Mouse (Mus musculus) right cerebral cortex, postnatal 25 days (tissue): ENCODE data around the gene Prkce.
"Not testable (repeated sequence)": the region's sequence is repeated elsewhere in the genome, so short reads cannot be mapped to it uniquely, and the experiment has no call there.

ENCODE experiments used
- DNase-seq: peaks from one replicate; pipeline ENCODE4 v3.0.0; 2022

Prkce gene

GRCm38 (mm10) chr17:86458302-86458980, 290.9 kb downstream of the Prkce start:
- no peak for DNase-seq

- DNase-seq, result no peak
Observed at GRCm38 (mm10) chr17:86460645-86461430, 293.3 kb downstream of the Prkce start.

- DNase-seq, result no peak
Observed at GRCm38 (mm10) chr17:86463369-86463768, 295.8 kb downstream of the Prkce start.

- no peak for DNase-seq
Observed at GRCm38 (mm10) chr17:86464197-86464596, 296.6 kb downstream of the Prkce start.

GRCm38 (mm10) chr17:86464689-86465363, 297.2 kb downstream of the Prkce start:
- no peak for DNase-seq

- DNase-seq, result no peak
Observed at GRCm38 (mm10) chr17:86465865-86466264, 298.3 kb downstream of the Prkce start.

GRCm38 (mm10) chr17:86466412-86466811, 298.8 kb downstream of the Prkce start:
- DNase-seq, result no peak

- no peak for DNase-seq
Observed at GRCm38 (mm10) chr17:86466871-86467270, 299.3 kb downstream of the Prkce start.

GRCm38 (mm10) chr17:86467291-86467898, 299.8 kb downstream of the Prkce start:
- DNase-seq, result no peak

GRCm38 (mm10) chr17:86467967-86468366, 300.4 kb downstream of the Prkce start:
- DNase-seq, result no peak

GRCm38 (mm10) chr17:86470160-86470559, 302.6 kb downstream of the Prkce start:
- no peak for DNase-seq

- peak; percentile 37 for DNase-seq
Observed at GRCm38 (mm10) chr17:86471684-86472083, 304.1 kb downstream of the Prkce start.

GRCm38 (mm10) chr17:86476674-86477073, 309.1 kb downstream of the Prkce start:
- DNase-seq, result no peak

GRCm38 (mm10) chr17:86477401-86477800, 309.8 kb downstream of the Prkce start:
- DNase-seq, result not testable (repeated sequence)

GRCm38 (mm10) chr17:86479406-86479805, 311.8 kb downstream of the Prkce start:
- no peak for DNase-seq

GRCm38 (mm10) chr17:86482675-86483074, 315.1 kb downstream of the Prkce start:
- no peak for DNase-seq

- peak; percentile 69 for DNase-seq
Observed at GRCm38 (mm10) chr17:86484087-86484737, 316.6 kb downstream of the Prkce start.

- no peak for DNase-seq
Observed at GRCm38 (mm10) chr17:86486657-86487056, 319.1 kb downstream of the Prkce start.

GRCm38 (mm10) chr17:86487450-86487849, 319.9 kb downstream of the Prkce start:
- no peak for DNase-seq

GRCm38 (mm10) chr17:86489827-86490226, 322.2 kb downstream of the Prkce start:
- no peak for DNase-seq

GRCm38 (mm10) chr17:86492376-86492775, 324.8 kb downstream of the Prkce start:
- DNase-seq, result no peak

GRCm38 (mm10) chr17:86493891-86494420, 326.4 kb downstream of the Prkce start:
- no peak for DNase-seq
